Mouse (Mus musculus) embryonic stem cell, embryonic (primary cell): ENCODE data around the gene Pgghg.
"Not testable (repeated sequence)": the region's sequence is repeated elsewhere in the genome, so short reads cannot be mapped to it uniquely, and the experiment has no call there.

ENCODE experiments used
- CTCF ChIA-PET, 4 experiments: fragments of 300-600 bp in 2 of 4; fragments of 350-600 bp in 2 of 4; sonication (Branson Sonifier 250); formaldehyde crosslinking; loops; one replicate each; lab custom pipeline; 2022; ENCODE audit warnings: inconsistent platforms in 2 of 4; lab: Charles Lee
- POLR2A ChIA-PET, 4 experiments: fragments of 300-600 bp in 2 of 4; fragments of 350-600 bp in 2 of 4; sonication (Branson Sonifier 250); formaldehyde crosslinking; loops; one replicate each; lab custom pipeline; 2022; ENCODE audit warnings: antibody characterized with exemption in 4 of 4, inconsistent platforms in 1 of 4; lab: Charles Lee

Gene Pgghg

GRCm38 (mm10) chr7:140956556-140956869, 15.3 kb downstream of the Pgghg start:
- ChIA-PET CTCF (interaction anchor here in 2 of 4 experiments (0.8 to 1.5 kb wide), 4 partner anchors 11 to 92 kb away, joined by 3 to 7 read pairs (median 3); partner anchors contain the start of gene Pgghg (in 1 of the 2)), POLR2A (interaction anchor here (0.6 to 7.8 kb wide), 32 partner anchors 11 to 449 kb away, joined by 3 to 79 read pairs (median 4); partner anchors contain the start of genes Ifitm1 (in 2 of the 4), Pgghg (in 2 of the 4), Psmd13 (in 2 of the 4) and Sirt3 (in 2 of the 4))

- ChIA-PET POLR2A (interaction anchor here (0.5 to 7.8 kb wide), 110 partner anchors 8 to 943 kb away, joined by 3 to 79 read pairs (median 5); partner anchors contain the start of genes Ifitm1 (in 3 of the 4), Pgghg (in 3 of the 4), Rassf7 (in 3 of the 4) and B4galnt4 (in 2 of the 4)), CTCF (interaction anchor here (0.6 to 3.6 kb wide), 44 partner anchors 8 to 217 kb away, joined by 3 to 30 read pairs (median 5); partner anchors contain the start of genes Pgghg (in 1 of the 4) and Scgb1c1 (in 1 of the 4))
Observed at GRCm38 (mm10) chr7:140959181-140959901, 18.1 kb downstream of the Pgghg start.

GRCm38 (mm10) chr7:140960026-140960425, 18.8 kb downstream of the Pgghg start:
- POLR2A ChIA-PET = interaction anchor here (0.6 to 7.8 kb wide), 94 partner anchors 7 to 942 kb away, joined by 3 to 79 read pairs (median 5); partner anchors contain the start of genes Ifitm1 (in 3 of the 4), Pgghg (in 3 of the 4), B4galnt4 (in 2 of the 4) and Hras (in 2 of the 4)
- CTCF ChIA-PET = interaction anchor here (0.6 to 3.6 kb wide), 36 partner anchors 8 to 217 kb away, joined by 3 to 30 read pairs (median 5); partner anchors contain the start of genes Pgghg (in 1 of the 4) and Scgb1c1 (in 1 of the 4)

GRCm38 (mm10) chr7:140961416-140961815, 20.2 kb downstream of the Pgghg start:
- CTCF ChIA-PET = interaction anchor here in 2 of 4 experiments (0.6 to 0.8 kb wide), 2 partner anchors 20 to 52 kb away, joined by 4 to 7 read pairs; partner anchors contain the start of gene Pgghg (in 1 of the 2)
- POLR2A ChIA-PET = interaction anchor here in 2 of 4 experiments (0.6 to 7.8 kb wide), 11 partner anchors 8 to 161 kb away, joined by 3 to 79 read pairs (median 4); partner anchors contain the start of genes Ifitm1 (in 1 of the 2), Pgghg (in 1 of the 2) and Ptdss2 (in 1 of the 2)

GRCm38 (mm10) chr7:140962733-140963132, 21.5 kb downstream of the Pgghg start:
- CTCF ChIA-PET = interaction anchor here in 2 of 4 experiments (0.6 to 0.7 kb wide), 2 partner anchors 9 to 161 kb away, joined by 3 to 4 read pairs; no protein-coding TSS in a partner anchor
- POLR2A ChIA-PET = interaction anchor here (0.6 to 7.8 kb wide), 25 partner anchors 7 to 1016 kb away, joined by 3 to 79 read pairs (median 4); partner anchors contain the start of genes Ifitm1 (in 1 of the 4), Pgghg (in 1 of the 4) and Scgb1c1 (in 1 of the 4)

- CTCF ChIA-PET = interaction anchor here (0.6 to 1.3 kb wide), 9 partner anchors 8 to 231 kb away, joined by 3 to 10 read pairs (median 4); partner anchors contain the start of gene Pgghg (in 1 of the 4)
- POLR2A ChIA-PET = interaction anchor here (0.6 to 5.5 kb wide), 24 partner anchors 7 to 697 kb away, joined by 3 to 79 read pairs (median 4); partner anchors contain the start of genes Ifitm2 (in 2 of the 4), B4galnt4 (in 1 of the 4), Gm45717 (in 1 of the 4) and Pgghg (in 1 of the 4)
Observed at GRCm38 (mm10) chr7:140966921-140967320, 25.7 kb downstream of the Pgghg start, which contains the start of gene Ifitm1. Gene Ifitm1 (plus strand): TSS chr7:140967221.

GRCm38 (mm10) chr7:140967862-140968591, 26.8 kb downstream of the Pgghg start:
- ChIA-PET CTCF (interaction anchor here (0.6 to 1.6 kb wide), 20 partner anchors 9 to 594 kb away, joined by 3 to 10 read pairs (median 3); partner anchors contain the start of gene Ifitm2 (in 1 of the 4)), POLR2A (interaction anchor here (0.5 to 5.5 kb wide), 45 partner anchors 8 to 507 kb away, joined by 3 to 79 read pairs (median 4); partner anchors contain the start of genes Ifitm2 (in 2 of the 4), Pgghg (in 2 of the 4), B4galnt4 (in 1 of the 4) and Gm45717 (in 1 of the 4))

- ChIA-PET CTCF (interaction anchor here in 1 of 4 experiments (1.4 to 1.6 kb wide), 2 partner anchors 9 to 60 kb away, joined by 3 to 7 read pairs; no protein-coding TSS in a partner anchor), POLR2A (interaction anchor here in 2 of 4 experiments (0.7 to 5.5 kb wide), 13 partner anchors 9 to 289 kb away, joined by 3 to 79 read pairs (median 9); partner anchors contain the start of gene Ifitm2 (in 1 of the 2))
Observed at GRCm38 (mm10) chr7:140968710-140969109, 27.5 kb downstream of the Pgghg start.

GRCm38 (mm10) chr7:140970931-140971330, 29.7 kb downstream of the Pgghg start:
- CTCF ChIA-PET = interaction anchor here in 2 of 4 experiments (0.9 to 1.6 kb wide), 6 partner anchors 11 to 80 kb away, joined by 3 to 4 read pairs (median 3); no protein-coding TSS in a partner anchor
- POLR2A ChIA-PET = interaction anchor here in 3 of 4 experiments (0.6 to 5.5 kb wide), 24 partner anchors 8 to 152 kb away, joined by 3 to 79 read pairs (median 4); partner anchors contain the start of genes Ifitm2 (in 1 of the 3) and Pgghg (in 1 of the 3)

- ChIA-PET CTCF (interaction anchor here in 3 of 4 experiments (0.6 to 1.5 kb wide), 9 partner anchors 9 to 1109 kb away, joined by 3 to 11 read pairs (median 3); no protein-coding TSS in a partner anchor), POLR2A (interaction anchor here in 3 of 4 experiments (0.7 to 5.5 kb wide), 27 partner anchors 9 to 222 kb away, joined by 3 to 79 read pairs (median 4); partner anchors contain the start of genes Hras (in 1 of the 3), Ifitm2 (in 1 of the 3), Ifitm3 (in 1 of the 3) and Lrrc56 (in 1 of the 3))
Observed at GRCm38 (mm10) chr7:140971479-140972171, 30.4 kb downstream of the Pgghg start.

GRCm38 (mm10) chr7:140973396-140974165, 32.4 kb downstream of the Pgghg start:
- CTCF ChIA-PET = interaction anchor here in 2 of 4 experiments (1.0 to 1.3 kb wide), 2 partner anchors 64 to 65 kb away, joined by 3 to 4 read pairs; no protein-coding TSS in a partner anchor
- POLR2A ChIA-PET = interaction anchor here (0.5 to 4.6 kb wide), 34 partner anchors 8 to 1024 kb away, joined by 3 to 38 read pairs (median 4); partner anchors contain the start of gene Ptdss2 (in 1 of the 4)

- ChIA-PET CTCF (interaction anchor here in 2 of 4 experiments (0.6 to 1.4 kb wide), 6 partner anchors 9 to 66 kb away, joined by 3 to 5 read pairs (median 3); partner anchors contain the start of gene Pgghg (in 1 of the 2)), POLR2A (interaction anchor here (1.0 to 4.6 kb wide), 18 partner anchors 8 to 173 kb away, joined by 3 to 38 read pairs (median 4); no protein-coding TSS in a partner anchor)
Observed at GRCm38 (mm10) chr7:140974940-140975339, 33.7 kb downstream of the Pgghg start.

- ChIA-PET CTCF (interaction anchor here (0.6 to 1.4 kb wide), 7 partner anchors 9 to 67 kb away, joined by 3 to 11 read pairs (median 5); partner anchors contain the start of gene Pgghg (in 1 of the 4)), POLR2A (interaction anchor here (0.7 to 4.6 kb wide), 17 partner anchors 8 to 97 kb away, joined by 3 to 38 read pairs (median 4); no protein-coding TSS in a partner anchor)
Observed at GRCm38 (mm10) chr7:140975465-140975864, 34.3 kb downstream of the Pgghg start.

GRCm38 (mm10) chr7:140976720-140977119, 35.5 kb downstream of the Pgghg start:
- POLR2A ChIA-PET = interaction anchor here in 3 of 4 experiments (0.6 to 2.6 kb wide), 10 partner anchors 9 to 71 kb away, joined by 3 to 7 read pairs (median 3); no protein-coding TSS in a partner anchor
- CTCF ChIA-PET = not testable (repeated sequence)
